Mouse (Mus musculus): ENCODE data around the gene Hddc3.

Gene Hddc3

DNA sequence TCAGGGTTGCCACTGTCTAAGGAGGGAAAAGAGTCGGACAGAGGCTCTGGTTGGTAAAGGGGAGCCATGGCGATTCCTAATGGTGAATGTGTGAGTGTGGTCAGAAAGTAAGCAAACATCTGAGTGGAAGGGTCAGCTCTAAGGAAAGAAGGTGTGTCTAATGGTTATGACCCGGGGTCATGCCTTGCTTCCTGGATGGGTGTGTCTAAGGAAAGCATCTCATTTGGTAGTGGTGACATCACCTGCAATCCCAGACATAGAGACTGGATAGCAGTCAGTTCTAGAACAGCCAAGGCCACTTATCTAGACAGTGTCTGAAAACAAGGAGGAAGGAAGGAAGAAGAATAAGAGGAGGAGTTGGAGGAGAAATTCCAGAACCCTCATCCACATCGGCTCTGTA, 8.1 kb upstream of the Hddc3 start:
- no peak for DNase-seq (ENCODE audit: low spot score)

DNA sequence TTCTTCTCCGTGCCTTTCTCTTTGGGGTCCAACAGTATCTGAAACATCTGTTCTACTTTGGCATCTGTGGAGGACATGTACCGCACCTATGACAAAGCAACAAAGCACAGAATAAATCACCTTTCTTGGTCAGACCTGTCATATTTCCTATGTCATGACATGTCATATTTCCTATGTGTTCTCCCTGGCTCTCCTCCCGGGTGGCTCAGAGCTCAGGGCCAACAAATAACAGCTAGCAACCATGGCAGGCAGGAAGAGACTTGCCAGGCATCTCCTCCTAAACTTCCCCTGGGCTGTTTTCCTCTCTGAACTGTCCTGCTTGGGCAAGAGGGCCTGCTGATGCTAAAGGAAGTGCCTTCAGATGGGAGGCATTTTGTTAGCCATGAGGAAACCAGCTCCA, 6.0 kb upstream of the Hddc3 start:
- DNase-seq (ENCODE audit: low spot score) = no peak

DNA sequence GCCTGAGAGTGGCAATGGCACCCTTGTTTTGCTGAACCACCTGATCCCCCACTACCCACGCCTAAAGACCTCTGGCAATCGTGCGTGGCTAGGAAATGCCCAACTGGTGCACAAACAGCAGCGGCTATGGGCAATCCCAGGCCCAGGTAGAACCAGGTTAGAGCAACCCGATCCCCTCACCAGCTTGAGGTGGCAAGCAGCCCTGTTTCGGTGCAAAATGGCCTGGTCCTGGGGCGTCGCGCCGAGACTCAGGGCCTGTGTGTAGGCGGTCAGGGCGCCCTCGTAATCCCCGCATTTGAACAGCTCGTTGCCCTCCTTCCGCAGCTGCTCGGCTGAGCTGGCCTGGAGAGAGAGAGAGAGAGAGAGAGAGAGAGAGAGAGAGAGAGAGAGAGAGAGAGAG, 3.5 kb upstream of the Hddc3 start:
- peak; percentile 57 for DNase-seq (ENCODE audit: low spot score)

DNA sequence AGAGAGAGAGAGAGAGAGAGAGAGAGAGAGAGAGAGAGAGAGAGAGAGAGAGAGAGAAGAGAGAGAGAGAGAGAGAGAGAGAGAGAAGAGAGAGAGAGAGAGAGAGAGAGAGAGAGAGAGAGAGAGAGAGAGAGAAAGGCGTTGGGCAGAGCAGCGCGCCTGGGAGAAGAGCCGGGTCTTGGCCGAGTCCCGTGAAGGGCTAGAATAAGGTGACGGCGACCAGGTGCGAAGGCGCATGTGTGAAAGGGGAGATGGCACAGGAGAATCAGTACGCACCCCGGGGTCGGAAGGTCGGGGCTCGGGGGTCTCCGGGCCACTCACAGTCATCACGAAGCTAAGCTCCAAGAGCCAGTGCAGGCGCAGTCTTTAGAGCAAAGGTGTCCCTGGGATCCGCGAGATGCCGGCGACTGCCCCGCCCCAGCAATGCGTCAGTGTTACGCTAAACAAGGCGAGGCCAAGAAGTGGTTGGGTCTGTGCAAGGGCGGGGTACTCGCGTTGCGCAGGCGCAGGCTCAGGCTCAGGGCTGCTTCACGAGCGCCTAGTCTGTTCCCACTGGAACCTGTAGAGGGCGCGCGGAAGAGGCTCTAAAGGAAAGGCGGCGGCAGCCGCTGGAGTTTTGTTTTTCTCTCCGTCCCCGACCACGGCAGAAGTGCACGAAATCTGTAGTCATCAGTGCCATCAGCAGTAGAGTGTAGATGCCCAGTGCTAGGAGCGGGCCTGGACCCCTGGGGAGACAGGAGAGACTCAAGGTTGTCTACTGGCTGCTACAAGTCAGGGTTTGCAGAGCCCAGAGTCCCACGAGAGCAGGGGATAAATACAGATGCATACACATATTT, 2.9 kb upstream of the Hddc3 start:
- peak; percentile 98 for DNase-seq (ENCODE audit: low spot score)

DNA sequence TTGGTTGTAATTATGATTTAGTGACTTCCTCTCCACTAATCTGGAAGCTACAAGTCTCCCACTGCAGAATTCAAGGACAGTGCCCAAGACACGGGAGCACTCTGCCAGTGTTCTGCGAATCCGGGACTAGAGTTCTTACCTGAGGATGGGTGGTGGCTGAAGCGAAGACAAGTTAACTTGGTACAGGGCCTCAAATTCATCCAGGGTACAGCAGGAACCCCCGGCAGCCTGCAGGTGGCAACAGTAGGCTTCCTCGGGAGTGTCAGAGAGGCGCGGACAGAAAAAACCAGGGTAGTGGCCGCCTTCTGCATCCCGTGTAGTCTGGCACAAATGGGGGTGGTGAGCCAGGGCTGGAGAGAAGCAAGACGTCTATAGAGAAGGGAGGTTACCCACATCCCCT, 2.1 kb upstream of the Hddc3 start, which contains the start of gene Unc45a:
TSS of gene Unc45a (minus strand) at position 213 of the 400 bp plus-strand sequence.
- peak; percentile 79 for DNase-seq (ENCODE audit: low spot score)

DNA sequence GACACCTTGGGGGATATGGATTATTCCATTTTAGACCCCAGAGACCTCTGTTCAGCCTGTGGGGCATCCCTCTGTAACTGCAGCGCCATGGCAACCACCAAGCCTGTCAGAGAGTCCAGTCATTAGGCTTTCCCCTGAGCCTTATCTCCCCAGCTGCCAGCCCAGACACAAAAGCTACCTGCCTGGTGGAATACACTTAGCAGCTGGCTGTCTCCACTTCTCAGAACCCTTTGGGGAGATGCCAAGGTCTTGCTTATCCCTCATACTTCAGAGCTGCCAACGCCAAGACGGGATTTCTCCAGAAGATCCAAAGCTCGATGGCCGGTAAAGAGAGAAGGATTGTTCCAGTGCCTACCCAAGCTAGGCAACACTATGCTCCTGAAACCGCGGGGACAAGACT, 1.1 kb upstream of the Hddc3 start:
- DNase-seq (ENCODE audit: low spot score) = no peak

DNA sequence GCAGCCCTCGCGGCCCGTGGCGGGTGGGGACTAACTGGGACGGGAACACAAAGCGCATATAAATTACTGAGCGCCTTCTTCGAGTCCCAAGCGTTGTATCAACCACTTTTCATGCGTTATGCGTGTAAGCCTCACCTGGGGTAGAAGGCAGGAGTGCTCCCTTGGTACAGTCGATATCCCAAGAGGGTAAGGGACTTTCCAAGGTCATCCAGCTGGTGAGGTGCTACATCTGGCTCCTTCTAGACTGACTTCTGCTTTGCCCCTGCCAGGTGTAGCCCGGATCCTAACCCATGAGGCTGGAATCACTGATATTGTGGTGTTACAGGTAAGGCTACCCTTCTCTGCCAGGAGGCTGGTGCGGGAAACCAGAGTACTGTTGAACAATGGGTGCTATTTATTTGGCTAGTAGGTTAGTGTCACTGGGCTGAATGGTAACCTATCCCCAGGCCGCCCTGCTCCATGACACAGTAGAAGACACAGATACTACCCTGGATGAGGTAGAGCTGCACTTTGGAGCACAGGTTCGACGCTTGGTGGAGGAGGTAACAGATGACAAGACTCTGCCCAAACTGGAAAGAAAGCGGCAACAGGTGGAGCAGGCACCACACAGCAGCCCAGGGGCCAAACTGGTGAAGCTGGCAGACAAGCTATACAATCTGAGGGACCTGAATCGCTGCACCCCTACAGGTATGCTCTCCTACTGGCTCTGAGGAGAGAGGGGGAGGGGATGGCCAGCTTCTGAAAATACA, 540 bp downstream of the Hddc3 start:
- DNase-seq (ENCODE audit: low spot score) = no peak

DNA sequence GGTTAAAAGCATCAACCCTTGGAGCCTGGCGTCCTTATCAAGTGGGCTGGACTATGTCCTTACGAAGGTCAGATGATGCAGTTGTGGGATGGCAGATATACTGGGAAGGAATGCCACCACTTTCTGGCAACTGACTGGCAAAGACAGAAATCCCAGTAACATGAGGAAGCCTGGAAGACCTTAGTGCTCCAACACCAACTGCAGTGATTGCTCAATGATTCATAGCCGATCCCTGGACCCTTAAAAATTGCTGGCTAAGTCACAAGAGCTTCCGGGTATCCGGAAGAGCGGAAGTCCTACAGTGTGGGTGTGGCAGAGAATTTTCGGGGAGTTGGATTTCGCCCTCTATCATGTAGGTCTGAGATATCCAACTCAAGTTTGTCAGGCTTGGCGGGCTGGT, 3.3 kb downstream of the Hddc3 start:
- DNase-seq (ENCODE audit: low spot score) = no peak

DNA sequence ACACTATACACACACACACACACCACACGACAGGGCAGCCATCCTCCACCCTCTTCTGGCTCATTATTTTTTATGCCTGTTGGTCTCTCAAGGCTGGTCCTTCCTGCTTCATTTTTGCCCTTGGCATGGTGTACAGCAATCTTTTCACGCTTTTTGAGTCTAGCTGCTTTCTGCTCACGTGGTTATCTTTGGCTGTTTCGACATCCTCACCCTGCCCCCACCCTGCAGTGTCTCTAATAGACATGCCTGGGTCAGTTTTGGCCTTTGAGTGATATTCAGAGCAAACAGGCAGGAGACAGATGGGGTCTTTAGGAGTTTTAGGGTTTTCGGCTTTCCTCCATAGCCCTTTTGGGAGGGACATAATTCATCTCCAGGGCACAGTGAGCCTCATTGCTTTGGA, 3.9 kb downstream of the Hddc3 start:
- no peak for DNase-seq (ENCODE audit: low spot score)

DNA sequence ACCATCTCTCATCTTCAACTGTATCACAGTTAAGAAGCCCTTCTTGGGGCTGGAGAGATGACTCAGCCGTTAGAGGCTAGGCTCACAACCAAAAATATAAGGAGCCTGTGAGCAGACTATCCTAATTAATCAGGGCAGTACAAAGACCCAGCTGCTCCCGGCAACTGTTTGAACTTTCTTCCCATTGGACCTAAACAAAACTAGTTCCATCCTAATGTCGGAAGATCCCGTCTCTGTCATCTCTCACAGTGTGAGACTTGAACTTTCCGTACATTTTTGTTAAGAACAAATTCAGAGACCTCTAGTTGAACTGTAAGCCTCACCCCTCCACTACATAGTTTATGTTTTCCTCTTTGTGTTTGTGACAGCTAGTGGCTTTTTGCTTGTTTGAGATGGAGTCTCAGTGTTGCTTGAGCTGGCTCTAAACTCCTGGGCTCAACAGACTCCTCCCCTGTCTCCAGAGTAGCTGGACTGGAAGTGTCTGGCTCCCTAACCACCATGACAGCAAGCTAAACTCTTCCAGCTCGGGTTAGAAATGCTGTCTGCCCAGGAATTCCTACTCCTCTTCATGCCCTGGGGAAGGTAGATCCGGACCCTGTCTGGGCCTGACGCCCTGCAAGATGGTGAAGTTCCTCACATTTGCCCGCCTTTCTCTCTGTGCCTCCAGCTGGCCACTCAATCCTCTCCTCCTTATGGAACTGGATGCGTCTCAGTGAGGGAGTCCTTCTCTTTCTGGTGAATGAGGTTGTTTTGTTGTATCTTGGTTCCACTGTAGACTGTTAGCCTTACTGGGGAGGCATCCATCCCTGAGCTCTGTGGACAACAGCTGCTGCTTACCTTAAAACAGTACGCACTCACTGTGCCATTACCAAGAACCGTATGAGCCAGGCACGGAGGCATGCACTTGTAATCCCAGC, 5.0 kb downstream of the Hddc3 start:
- no peak for DNase-seq (ENCODE audit: low spot score)

DNA sequence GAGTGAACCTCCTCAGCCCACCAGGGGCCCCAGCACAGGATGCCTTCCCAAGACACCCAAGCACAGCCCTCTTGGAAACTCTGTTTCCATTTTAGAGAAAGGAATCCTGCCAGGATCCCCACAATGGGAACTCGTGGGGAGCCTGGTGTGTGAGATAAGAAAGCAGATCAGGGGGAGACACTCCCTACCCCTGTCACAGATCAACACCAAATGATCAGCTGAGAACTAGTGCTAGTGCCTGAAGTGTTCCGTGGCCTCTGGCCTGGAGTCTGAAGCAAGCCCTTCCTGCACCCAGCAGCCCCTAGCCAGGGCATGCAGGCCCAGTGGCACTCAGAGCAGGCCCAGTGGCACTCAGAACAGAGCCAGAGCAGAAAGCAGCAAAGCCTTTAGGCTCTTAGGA, 7.9 kb downstream of the Hddc3 start:
- no peak for DNase-seq (ENCODE audit: low spot score)

DNA sequence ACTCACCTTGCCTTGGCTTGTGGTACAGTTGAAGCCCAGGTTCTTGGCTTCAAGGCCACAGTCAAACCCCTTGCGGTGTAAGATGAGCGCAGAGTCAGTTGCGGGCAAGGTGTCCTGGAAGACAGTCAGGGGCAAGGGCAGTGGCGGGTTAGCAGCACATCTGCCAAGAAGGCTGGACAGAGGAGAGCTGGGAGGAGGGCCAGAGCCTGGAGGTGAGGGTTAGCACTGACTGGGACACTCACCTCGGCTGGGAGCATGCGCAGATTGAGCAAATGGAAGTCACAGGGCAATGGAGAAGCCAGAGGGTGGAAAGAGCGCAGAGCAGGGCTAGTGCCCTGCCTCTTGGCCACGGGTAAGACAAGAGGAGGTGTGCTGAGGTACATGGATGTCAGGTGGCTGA, 10.0 kb downstream of the Hddc3 start:
- no peak for DNase-seq (ENCODE audit: low spot score)

DNA sequence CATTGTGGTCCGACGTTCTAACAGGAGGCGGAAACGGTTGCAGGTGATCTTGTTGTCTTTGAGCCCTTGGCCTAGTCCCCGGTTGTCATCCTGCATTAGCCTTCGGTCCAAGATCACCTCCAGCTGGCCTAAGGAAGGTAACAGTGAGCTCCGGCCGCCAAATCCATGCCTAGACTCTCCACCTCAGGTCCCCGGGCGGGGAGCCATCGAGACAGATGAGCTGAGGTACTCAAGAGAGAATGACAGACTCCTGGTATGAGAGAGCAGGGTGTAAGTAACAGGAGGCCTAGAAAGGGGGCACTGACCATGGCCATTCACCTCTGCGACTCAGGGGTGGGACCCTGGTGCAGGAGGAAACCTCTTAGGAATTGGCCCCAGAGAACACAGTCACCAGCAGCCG, 13.4 kb downstream of the Hddc3 start:
- no peak for DNase-seq (ENCODE audit: low spot score)

DNA sequence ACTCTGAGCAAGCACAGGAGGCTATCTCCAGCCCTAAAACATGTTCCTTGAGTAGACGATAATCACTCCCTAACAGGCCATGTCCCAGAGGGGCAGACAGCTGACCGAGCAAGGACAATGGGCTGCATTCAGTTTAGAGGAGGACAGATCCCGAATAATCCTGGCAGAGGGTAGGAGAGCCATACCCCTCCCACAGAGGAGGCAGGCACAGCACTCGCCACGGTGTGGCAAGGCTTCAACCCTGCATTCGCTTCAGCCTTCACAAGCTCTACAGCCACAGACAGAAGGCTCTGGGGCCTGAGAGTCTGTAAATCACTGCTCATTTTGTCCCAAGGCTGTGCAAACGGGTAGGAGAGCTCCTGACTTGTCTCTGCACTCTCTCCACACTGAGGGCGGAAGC, 14.3 kb downstream of the Hddc3 start:
- DNase-seq (ENCODE audit: low spot score) = peak; percentile 54

DNA sequence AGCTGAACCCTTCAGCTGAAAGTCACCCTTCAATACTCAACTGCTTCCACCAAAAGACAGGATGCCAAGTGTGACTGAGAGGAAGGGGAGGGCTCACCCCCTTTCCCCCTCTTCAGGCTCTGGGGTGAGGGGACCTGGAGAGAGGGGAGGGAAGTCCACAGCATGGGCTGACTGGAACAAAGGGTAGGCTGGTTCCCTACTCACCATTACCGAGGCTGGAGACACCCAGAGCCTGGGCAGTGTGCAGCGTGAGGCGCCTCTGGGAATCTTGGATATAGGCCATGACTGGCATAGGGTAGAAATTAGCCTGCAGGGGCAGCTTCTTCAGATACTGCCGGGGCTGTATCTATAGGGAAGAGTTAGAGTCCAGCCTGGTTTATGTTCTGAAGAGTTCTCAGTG, 15.1 kb downstream of the Hddc3 start:
- DNase-seq (ENCODE audit: low spot score) = no peak

DNA sequence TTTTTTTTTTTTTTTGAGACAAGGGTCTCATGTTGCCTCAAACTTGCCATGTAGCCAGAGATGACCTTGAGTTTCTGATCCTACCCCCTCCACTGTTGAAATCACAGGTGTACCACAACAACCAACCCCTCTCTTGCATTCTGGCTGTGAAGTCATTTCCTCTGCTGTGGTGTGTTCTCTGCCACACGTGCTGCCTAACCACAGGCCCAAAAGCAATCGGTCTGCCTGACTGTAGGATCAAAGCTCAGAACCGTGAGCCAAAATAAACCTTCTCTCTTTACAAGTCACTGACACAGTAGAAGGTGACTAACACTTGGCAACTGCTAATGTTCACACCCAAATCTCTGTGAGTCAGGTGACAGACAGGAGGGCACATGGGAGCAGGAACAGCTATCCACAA, 17.5 kb downstream of the Hddc3 start:
- no peak for DNase-seq (ENCODE audit: low spot score)

DNA sequence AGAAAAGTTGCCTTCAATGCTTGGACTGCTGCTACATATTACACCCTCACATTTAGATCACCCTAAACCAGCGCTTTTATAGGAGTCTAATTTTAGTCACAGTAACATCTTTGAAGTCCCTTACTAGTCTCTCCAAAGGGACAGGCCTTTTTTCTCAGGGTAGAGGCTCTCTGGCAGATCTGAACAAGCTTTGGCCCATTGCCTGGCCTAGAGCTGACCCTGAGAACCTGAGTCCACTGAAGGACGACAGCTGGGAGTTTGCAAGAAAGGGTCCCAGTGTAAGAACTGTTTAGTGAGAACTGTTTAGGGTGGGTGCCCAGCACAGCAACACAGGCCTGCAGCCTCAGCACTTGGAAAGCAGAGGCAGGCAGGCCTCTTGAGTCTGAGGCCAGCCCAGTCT, 22.9 kb downstream of the Hddc3 start:
- DNase-seq (ENCODE audit: low spot score) = peak; percentile 59

DNA sequence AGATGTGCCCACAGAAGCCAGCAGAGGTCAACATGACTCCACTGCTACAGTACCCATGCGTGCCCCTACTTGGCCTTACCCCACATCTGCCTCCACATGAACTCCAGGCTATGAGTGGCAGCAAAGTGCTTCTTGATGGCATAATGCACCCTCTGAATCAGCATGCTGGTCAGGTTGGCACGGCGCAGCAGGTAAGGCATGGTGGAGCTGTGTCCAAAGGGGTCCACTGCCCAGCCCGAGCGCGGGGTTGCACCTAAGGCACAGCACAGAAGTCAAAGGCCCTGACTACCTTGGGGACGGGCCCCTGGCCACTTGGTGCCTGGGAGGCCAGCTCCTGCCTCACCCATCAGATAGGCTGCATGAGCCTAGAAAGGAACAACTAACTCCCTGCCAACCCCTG, 24.3 kb downstream of the Hddc3 start:
- DNase-seq (ENCODE audit: low spot score) = no peak

DNA sequence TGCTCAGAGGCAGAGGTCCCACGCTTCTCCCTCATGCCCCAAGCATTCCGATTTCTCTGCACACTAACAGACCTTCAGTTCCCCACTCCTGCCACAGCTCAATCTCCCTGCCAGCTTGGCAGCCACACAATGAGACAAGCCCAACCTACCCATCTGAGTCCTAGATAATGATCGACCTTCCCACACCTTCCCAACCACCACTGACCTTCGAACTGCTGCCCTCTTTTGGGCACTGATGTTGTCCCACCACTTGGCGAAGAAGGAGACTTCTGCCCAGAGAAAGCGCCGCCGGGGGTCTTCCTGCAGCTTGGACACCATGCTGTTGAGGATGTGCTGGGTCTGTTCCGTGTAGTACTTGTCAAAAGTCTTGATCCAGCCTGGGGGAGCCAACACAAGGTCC, 25.1 kb downstream of the Hddc3 start:
- DNase-seq (ENCODE audit: low spot score) = no peak

DNA sequence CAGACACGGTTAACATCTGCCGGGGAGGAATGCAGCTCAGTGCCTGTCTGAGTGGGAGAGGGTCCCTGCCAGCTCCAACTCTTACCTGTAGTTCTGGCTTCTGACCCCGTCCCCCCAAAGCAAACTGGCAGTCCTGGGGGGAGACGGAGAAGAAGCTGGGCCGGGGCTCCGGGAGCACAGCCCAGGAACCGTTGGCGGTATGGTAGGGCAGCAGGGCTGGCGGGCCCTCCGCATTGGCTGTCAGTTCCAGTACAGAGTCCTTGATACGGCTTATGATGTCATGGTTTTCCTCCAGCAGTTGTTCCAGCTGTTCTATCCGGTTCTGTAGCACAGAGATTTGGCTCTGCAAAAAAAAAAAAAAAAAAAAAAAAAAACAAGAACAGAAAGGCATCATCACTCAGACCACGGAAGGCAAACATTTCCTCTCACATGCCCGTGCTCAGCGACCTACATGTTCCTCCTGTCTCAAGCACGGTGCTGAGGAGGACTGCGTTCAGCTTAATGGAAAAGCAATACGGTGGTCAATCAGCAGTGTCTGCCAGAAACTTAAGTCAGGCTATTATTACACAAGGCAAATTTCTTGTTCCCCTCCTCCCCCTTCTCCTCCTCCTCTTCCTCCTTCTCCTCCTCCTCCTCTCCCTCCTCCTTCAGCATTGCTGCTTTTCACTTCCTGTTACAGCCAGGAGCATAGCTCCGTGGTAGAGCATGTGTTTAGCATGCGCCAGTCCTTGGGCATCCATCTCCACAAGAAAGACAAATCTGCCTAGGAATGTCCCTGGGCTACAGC, 25.9 kb downstream of the Hddc3 start:
- DNase-seq (ENCODE audit: low spot score) = no peak

DNA sequence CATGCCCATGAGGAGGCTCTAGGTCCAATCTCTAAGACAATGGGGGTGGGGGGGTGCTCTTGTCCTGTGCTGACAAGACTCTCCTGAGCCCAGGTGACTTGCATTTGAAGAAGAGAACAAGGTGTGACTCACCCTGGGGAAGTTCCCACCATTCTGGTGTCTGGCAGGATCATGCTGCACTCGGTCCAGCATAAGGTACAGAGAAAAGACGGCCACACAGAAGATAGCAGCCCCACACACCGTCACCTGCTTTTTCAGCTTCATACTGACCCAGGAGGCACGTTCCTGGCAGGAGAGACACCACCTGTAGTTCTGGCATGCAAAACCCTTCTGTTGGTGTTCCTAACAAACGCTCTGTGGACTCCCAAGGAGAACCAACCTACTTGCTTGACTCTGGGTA, 26.6 kb downstream of the Hddc3 start:
- no peak for DNase-seq (ENCODE audit: low spot score)

DNA sequence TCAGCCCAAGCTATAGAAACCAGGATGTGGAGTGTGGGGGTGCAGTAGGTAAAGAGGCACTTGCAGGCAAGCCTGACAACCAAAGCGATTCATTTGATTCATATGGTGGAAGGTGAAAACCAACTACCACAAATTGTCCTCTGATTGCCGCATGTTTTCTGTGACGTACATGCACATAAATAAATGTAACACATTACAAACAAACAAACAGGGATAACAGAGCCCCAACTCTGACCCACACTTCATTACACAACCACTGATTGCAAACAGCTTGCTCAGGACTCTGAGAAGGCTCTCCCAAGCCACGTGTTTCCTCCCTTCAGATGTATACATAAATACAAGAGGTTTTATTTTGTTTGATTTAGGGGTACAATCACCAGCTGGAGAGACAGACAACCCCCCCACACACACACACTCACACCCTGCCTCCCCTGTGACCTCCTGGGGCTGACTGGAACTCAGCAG, 27.1 kb downstream of the Hddc3 start:
- no peak for DNase-seq (ENCODE audit: low spot score)

Data from testis, postnatal 10 days (tissue).